21 mouse cellular contexts compared by ENCODE assay signal in the genomic region with DNA sequence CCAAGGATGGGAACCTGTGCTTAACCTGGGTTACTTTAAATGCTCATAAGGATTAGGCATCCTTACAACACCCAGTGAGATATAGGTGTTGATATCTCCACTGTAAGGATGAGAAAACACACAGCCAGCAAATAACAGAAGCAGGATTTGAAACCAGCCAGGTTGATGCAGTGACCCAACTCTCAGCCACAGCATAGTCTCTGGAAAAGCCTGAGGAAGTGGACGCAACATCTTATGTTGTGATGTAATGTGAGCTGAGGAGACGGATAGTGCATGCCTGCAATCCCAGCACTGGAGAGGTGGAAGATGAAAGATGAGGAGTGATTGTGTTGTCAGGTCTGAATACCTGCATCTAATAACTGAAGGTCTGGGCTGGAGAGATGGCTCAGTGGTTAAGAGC.
"Had no signal": no experiment of that assay in that cellular context is flagged by ENCODE, and none has a peak within 500 bp of the region (broad histone marks: within the 10 kb centered on the region; RNA-seq: fewer than 3 reads in every experiment).

No protein-coding gene starts in this region.

- ATAC-seq: forebrain, embryonic 13.5 days; forebrain, embryonic 14.5 days; forebrain, embryonic 15.5 days; forebrain, embryonic 16.5 days; forebrain, postnatal 0 days had no signal

- DNase-seq: cerebellum, adult 2 months; cerebellum, adult 8-10 months; cerebellum, adult 9-10 months; cerebellum, postnatal 10 days; cerebellum, postnatal 14 days; cerebellum, postnatal 25 days; cerebellum, postnatal 36 days; embryo, embryonic 11 days; forebrain, postnatal 0 days; gastrocnemius, adult 2 months; gastrocnemius, postnatal 10 days; gastrocnemius, postnatal 14 days; gastrocnemius, postnatal 25 days; gastrocnemius, postnatal 36 days; heart, adult 11 months; heart, adult 18-20 months; heart, adult 2 months had no signal
